Mouse (Mus musculus): ENCODE measurements around the gene Ston1. TPM values are rescaled to one million over a fixed set of nuclear protein-coding genes. Genes with fewer than 3 reads are reported as not detected.

The Ston1 gene
- polyA plus RNA-seq (2012; rRNA removed): 3.1 and 4.6 TPM in 2 replicates

GRCm38 (mm10) chr17:88597222-88598055 lies at the start of gene Ston1:
Ston1 (plus strand) TSS chr17:88597684.
- Histone ChIP-seq H3K4me3 (ENCODE audit: insufficient read depth, low read length) (peak within 1 kb of the TSS; percentile 25), H3K4me1 (ENCODE audit: control insufficient read depth, insufficient read depth, low read length) (no peaks in the 10 kb centered on the region), H3K27ac (ENCODE audit: insufficient read depth, low read length) (no peak within 1 kb of the TSS)
- TF ChIP-seq POLR2A (IDR thresholded peaks at IDR 0.05; ENCODE audit: extremely low read depth, insufficient read depth, low read length) (peak; percentile 49; the same call in 1 of the 2 replicates), CTCF (IDR thresholded peaks at IDR 0.05; ENCODE audit: extremely low read depth, insufficient read depth, low read length) (no peak)

- Histone ChIP-seq H3K4me1 (ENCODE audit: control insufficient read depth, insufficient read depth, low read length) (no peaks in the 10 kb centered on the region), H3K4me3 (ENCODE audit: insufficient read depth, low read length) (no peak overlapping the region), H3K27ac (ENCODE audit: insufficient read depth, low read length) (no peak overlapping the region)
- no peak for TF ChIP-seq CTCF (IDR thresholded peaks at IDR 0.05; ENCODE audit: extremely low read depth, insufficient read depth, low read length)
- no peak for TF ChIP-seq POLR2A (IDR thresholded peaks at IDR 0.05; ENCODE audit: extremely low read depth, insufficient read depth, low read length)
Measured at GRCm38 (mm10) chr17:88549411-88550191, 47.9 kb upstream of the Ston1 start.

- Histone ChIP-seq H3K4me3 (ENCODE audit: insufficient read depth, low read length) (no peak overlapping the region), H3K27ac (ENCODE audit: insufficient read depth, low read length) (no peak overlapping the region), H3K4me1 (ENCODE audit: control insufficient read depth, insufficient read depth, low read length) (no peaks in the 10 kb centered on the region)
- no peak for TF ChIP-seq POLR2A (IDR thresholded peaks at IDR 0.05; ENCODE audit: extremely low read depth, insufficient read depth, low read length)
- no peak for TF ChIP-seq CTCF (IDR thresholded peaks at IDR 0.05; ENCODE audit: extremely low read depth, insufficient read depth, low read length)
Measured at GRCm38 (mm10) chr17:88550351-88550750, 47.1 kb upstream of the Ston1 start.

- TF ChIP-seq POLR2A (IDR thresholded peaks at IDR 0.05; ENCODE audit: extremely low read depth, insufficient read depth, low read length): no peak
- TF ChIP-seq CTCF (IDR thresholded peaks at IDR 0.05; ENCODE audit: extremely low read depth, insufficient read depth, low read length): no peak
- H3K27ac ChIP-seq (ENCODE audit: insufficient read depth, low read length): no peak overlapping the region
- no peaks in the 10 kb centered on the region for H3K4me1 ChIP-seq (ENCODE audit: control insufficient read depth, insufficient read depth, low read length)
- H3K4me3 ChIP-seq (ENCODE audit: insufficient read depth, low read length): no peak overlapping the region
Measured at GRCm38 (mm10) chr17:88550981-88551940, 46.2 kb upstream of the Ston1 start.

- Histone ChIP-seq H3K4me3 (ENCODE audit: insufficient read depth, low read length) (no peak overlapping the region), H3K4me1 (ENCODE audit: control insufficient read depth, insufficient read depth, low read length) (no peaks in the 10 kb centered on the region), H3K27ac (ENCODE audit: insufficient read depth, low read length) (no peak overlapping the region)
- TF ChIP-seq POLR2A (IDR thresholded peaks at IDR 0.05; ENCODE audit: extremely low read depth, insufficient read depth, low read length) (no peak), CTCF (IDR thresholded peaks at IDR 0.05; ENCODE audit: extremely low read depth, insufficient read depth, low read length) (no peak)
Measured at GRCm38 (mm10) chr17:88552556-88552955, 44.9 kb upstream of the Ston1 start.

- TF ChIP-seq CTCF (IDR thresholded peaks at IDR 0.05; ENCODE audit: extremely low read depth, insufficient read depth, low read length) (no peak), POLR2A (IDR thresholded peaks at IDR 0.05; ENCODE audit: extremely low read depth, insufficient read depth, low read length) (no peak)
- H3K4me3 ChIP-seq (ENCODE audit: insufficient read depth, low read length): no peak overlapping the region
- no peaks in the 10 kb centered on the region for H3K4me1 ChIP-seq (ENCODE audit: control insufficient read depth, insufficient read depth, low read length)
- H3K27ac ChIP-seq (ENCODE audit: insufficient read depth, low read length): no peak overlapping the region
Measured at GRCm38 (mm10) chr17:88553001-88553449, 44.5 kb upstream of the Ston1 start.

- H3K4me3 ChIP-seq (ENCODE audit: insufficient read depth, low read length): no peak overlapping the region
- no peak overlapping the region for H3K27ac ChIP-seq (ENCODE audit: insufficient read depth, low read length)
Measured at GRCm38 (mm10) chr17:88553473-88554087, 43.9 kb upstream of the Ston1 start.

GRCm38 (mm10) chr17:88556176-88556575 lies 41.3 kb upstream of the Ston1 start:
- TF ChIP-seq CTCF (IDR thresholded peaks at IDR 0.05; ENCODE audit: extremely low read depth, insufficient read depth, low read length) (no peak), POLR2A (IDR thresholded peaks at IDR 0.05; ENCODE audit: extremely low read depth, insufficient read depth, low read length) (no peak)
- Histone ChIP-seq H3K27ac (ENCODE audit: insufficient read depth, low read length) (no peak overlapping the region), H3K4me3 (ENCODE audit: insufficient read depth, low read length) (no peak overlapping the region), H3K4me1 (ENCODE audit: control insufficient read depth, insufficient read depth, low read length) (no peaks in the 10 kb centered on the region)

More at GRCm38 (mm10) chr17:88553473-88554087, 43.9 kb upstream of the Ston1 start:
- no peaks in the 10 kb centered on the region for H3K4me1 ChIP-seq (ENCODE audit: control insufficient read depth, insufficient read depth, low read length)
- no peak for TF ChIP-seq POLR2A (IDR thresholded peaks at IDR 0.05; ENCODE audit: extremely low read depth, insufficient read depth, low read length)
- no peak for TF ChIP-seq CTCF (IDR thresholded peaks at IDR 0.05; ENCODE audit: extremely low read depth, insufficient read depth, low read length)
